Mouse (Mus musculus): Measurements from ENCODE around the gene Atp8b4. TPM values are rescaled to one million over a fixed set of nuclear protein-coding genes. Genes with fewer than 3 reads are reported as not detected.
"Not testable (repeated sequence)": the region's sequence is repeated elsewhere in the genome, so short reads cannot be mapped to it uniquely, and the experiment has no call there.

The Atp8b4 gene
- polyA plus RNA-seq, 2 experiments = 3.0 to 4.9 TPM

GRCm38 (mm10) chr2:126540390-126540925 lies 40.0 kb upstream of the Atp8b4 start:
- Histone ChIP-seq H3K4me1 (replicated peaks; ENCODE audit: control insufficient read depth in 2 of 2, insufficient read depth in 2 of 2, low read length in 1 of 2) (no peaks in the 10 kb centered on the region), H3K27ac (no peak overlapping the region), H3K9ac (replicated peaks) (no peak overlapping the region), H3K4me3 (ENCODE audit: insufficient read depth in 1 of 2, low read depth in 2 of 2, low read length in 2 of 2) (no peak overlapping the region), H3K4me2 (ENCODE audit: low read depth) (no peak overlapping the region), H3K9me3 (ENCODE audit: control insufficient read depth, low read length) (no peaks in the 10 kb centered on the region), H3K27me3 (ENCODE audit: control insufficient read depth, insufficient read depth, low read length) (no peaks in the 10 kb centered on the region), H3K36me3 (replicated peaks; ENCODE audit: control insufficient read depth, insufficient read depth, low read depth) (no peaks in the 10 kb centered on the region)
- ATAC-seq (ENCODE audit: insufficient read depth) (no peak), DNase-seq (ENCODE audit: low read depth in 3 of 3, low spot score in 3 of 3) (no peak)
- no peak for TF ChIP-seq EP300 (IDR thresholded peaks at IDR 0.05; ENCODE audit: low read depth)
- no peak for TF ChIP-seq CTCF (IDR thresholded peaks at IDR 0.05; ENCODE audit: low read depth)
- WGBS (ENCODE audit: insufficient replicate concordance) = 52% methylated on average over 6 of the region's 6 CpGs

- Histone ChIP-seq H3K4me2 (ENCODE audit: low read depth) (no peak overlapping the region), H3K27me3 (ENCODE audit: control insufficient read depth, insufficient read depth, low read length) (no peaks in the 10 kb centered on the region), H3K9me3 (ENCODE audit: control insufficient read depth, low read length) (no peaks in the 10 kb centered on the region), H3K4me1 (replicated peaks; ENCODE audit: control insufficient read depth in 2 of 2, insufficient read depth in 2 of 2, low read length in 1 of 2) (no peaks in the 10 kb centered on the region), H3K9ac (replicated peaks) (no peak overlapping the region), H3K27ac (no peak overlapping the region), H3K4me3 (ENCODE audit: insufficient read depth in 1 of 2, low read depth in 2 of 2, low read length in 2 of 2) (no peak overlapping the region), H3K36me3 (replicated peaks; ENCODE audit: control insufficient read depth, insufficient read depth, low read depth) (no peaks in the 10 kb centered on the region)
- ATAC-seq (ENCODE audit: insufficient read depth) (no peak), DNase-seq (ENCODE audit: low read depth in 3 of 3, low spot score in 3 of 3) (no peak)
- TF ChIP-seq CTCF (IDR thresholded peaks at IDR 0.05; ENCODE audit: low read depth) = no peak
Measured at GRCm38 (mm10) chr2:126537654-126538053, 37.2 kb upstream of the Atp8b4 start.

GRCm38 (mm10) chr2:126530581-126530980 lies 30.1 kb upstream of the Atp8b4 start:
- no peak for ATAC-seq (ENCODE audit: insufficient read depth)

GRCm38 (mm10) chr2:126527461-126527860 lies 27.0 kb upstream of the Atp8b4 start:
- H3K4me2 ChIP-seq (ENCODE audit: low read depth) = no peak overlapping the region
- H3K36me3 ChIP-seq (replicated peaks; ENCODE audit: control insufficient read depth, insufficient read depth, low read depth) = no peaks in the 10 kb centered on the region
- no peaks in the 10 kb centered on the region for H3K27me3 ChIP-seq (ENCODE audit: control insufficient read depth, insufficient read depth, low read length)
- WGBS (ENCODE audit: insufficient replicate concordance) = 34% methylated on average over 8 of the region's 8 CpGs
- H3K9me3 ChIP-seq (ENCODE audit: control insufficient read depth, low read length) = no peaks in the 10 kb centered on the region
- no peaks in the 10 kb centered on the region for H3K4me1 ChIP-seq (replicated peaks; ENCODE audit: control insufficient read depth in 2 of 2, insufficient read depth in 2 of 2, low read length in 1 of 2)
- DNase-seq (ENCODE audit: low read depth in 3 of 3, low spot score in 3 of 3) (no peak), ATAC-seq (ENCODE audit: insufficient read depth) (no peak)
- no peak overlapping the region for H3K4me3 ChIP-seq (ENCODE audit: insufficient read depth in 1 of 2, low read depth in 2 of 2, low read length in 2 of 2)
- TF ChIP-seq EP300 (IDR thresholded peaks at IDR 0.05; ENCODE audit: low read depth) (no peak), CTCF (IDR thresholded peaks at IDR 0.05; ENCODE audit: low read depth) (no peak)
- H3K9ac ChIP-seq (replicated peaks) = no peak overlapping the region
- H3K27ac ChIP-seq = no peak overlapping the region

More at GRCm38 (mm10) chr2:126530581-126530980, 30.1 kb upstream of the Atp8b4 start:
- DNase-seq (ENCODE audit: low read depth in 3 of 3, low spot score in 3 of 3) = no peak
- Histone ChIP-seq H3K27me3 (ENCODE audit: control insufficient read depth, insufficient read depth, low read length) (no peaks in the 10 kb centered on the region), H3K27ac (no peak overlapping the region), H3K9me3 (ENCODE audit: control insufficient read depth, low read length) (no peaks in the 10 kb centered on the region), H3K36me3 (replicated peaks; ENCODE audit: control insufficient read depth, insufficient read depth, low read depth) (no peaks in the 10 kb centered on the region), H3K9ac (replicated peaks) (no peak overlapping the region), H3K4me2 (ENCODE audit: low read depth) (no peak overlapping the region), H3K4me1 (replicated peaks; ENCODE audit: control insufficient read depth in 2 of 2, insufficient read depth in 2 of 2, low read length in 1 of 2) (no peaks in the 10 kb centered on the region), H3K4me3 (ENCODE audit: insufficient read depth in 1 of 2, low read depth in 2 of 2, low read length in 2 of 2) (no peak overlapping the region)
- TF ChIP-seq CTCF (IDR thresholded peaks at IDR 0.05; ENCODE audit: low read depth) = no peak
- TF ChIP-seq EP300 (IDR thresholded peaks at IDR 0.05; ENCODE audit: low read depth) = no peak
- WGBS (ENCODE audit: insufficient replicate concordance) = 31% methylated on average over 3 of the region's 3 CpGs

- Histone ChIP-seq H3K9me3 (ENCODE audit: control insufficient read depth, low read length) (no peaks in the 10 kb centered on the region), H3K4me3 (ENCODE audit: insufficient read depth in 1 of 2, low read depth in 2 of 2, low read length in 2 of 2) (no peak overlapping the region), H3K4me2 (ENCODE audit: low read depth) (no peak overlapping the region), H3K9ac (replicated peaks) (no peak overlapping the region), H3K27me3 (ENCODE audit: control insufficient read depth, insufficient read depth, low read length) (no peaks in the 10 kb centered on the region), H3K27ac (no peak overlapping the region), H3K36me3 (replicated peaks; ENCODE audit: control insufficient read depth, insufficient read depth, low read depth) (no peaks in the 10 kb centered on the region), H3K4me1 (replicated peaks; ENCODE audit: control insufficient read depth in 2 of 2, insufficient read depth in 2 of 2, low read length in 1 of 2) (peaks cover 0 to 2% of the 10 kb centered on the region in 2 experiments; a peak in 1 of 4 replicates)
- DNase-seq (ENCODE audit: low read depth in 3 of 3, low spot score in 3 of 3) (no peak), ATAC-seq (ENCODE audit: insufficient read depth) (no peak)
- WGBS (ENCODE audit: insufficient replicate concordance) = 60% methylated on average over 2 of the region's 2 CpGs
- TF ChIP-seq CTCF (IDR thresholded peaks at IDR 0.05; ENCODE audit: low read depth) (no peak), EP300 (IDR thresholded peaks at IDR 0.05; ENCODE audit: low read depth) (no peak)
Measured at GRCm38 (mm10) chr2:126524271-126524670, 23.8 kb upstream of the Atp8b4 start.

- not testable (repeated sequence) for H3K4me1 ChIP-seq (replicated peaks; ENCODE audit: control insufficient read depth in 2 of 2, insufficient read depth in 2 of 2, low read length in 1 of 2); ATAC-seq (ENCODE audit: insufficient read depth); H3K4me3 ChIP-seq (ENCODE audit: insufficient read depth in 1 of 2, low read depth in 2 of 2, low read length in 2 of 2); H3K27me3 ChIP-seq (ENCODE audit: control insufficient read depth, insufficient read depth, low read length); DNase-seq (ENCODE audit: low read depth in 3 of 3, low spot score in 3 of 3); H3K27ac ChIP-seq; H3K9me3 ChIP-seq (ENCODE audit: control insufficient read depth, low read length); H3K36me3 ChIP-seq (replicated peaks; ENCODE audit: control insufficient read depth, insufficient read depth, low read depth); H3K9ac ChIP-seq (replicated peaks); H3K4me2 ChIP-seq (ENCODE audit: low read depth)
- WGBS (ENCODE audit: insufficient replicate concordance) = 51% methylated on average over 5 of the region's 5 CpGs
Measured at GRCm38 (mm10) chr2:126523101-126523745, 22.7 kb upstream of the Atp8b4 start.
